Mouse (Mus musculus) ES-CJ7 (cell line): ENCODE measurements around the gene Wnt5b.

Experiments
- DNase-seq: peaks from one replicate; pipeline ENCODE4 v3.0.0; 2011; ENCODE audit warnings: low read depth, low spot score

Gene Wnt5b

DNA sequence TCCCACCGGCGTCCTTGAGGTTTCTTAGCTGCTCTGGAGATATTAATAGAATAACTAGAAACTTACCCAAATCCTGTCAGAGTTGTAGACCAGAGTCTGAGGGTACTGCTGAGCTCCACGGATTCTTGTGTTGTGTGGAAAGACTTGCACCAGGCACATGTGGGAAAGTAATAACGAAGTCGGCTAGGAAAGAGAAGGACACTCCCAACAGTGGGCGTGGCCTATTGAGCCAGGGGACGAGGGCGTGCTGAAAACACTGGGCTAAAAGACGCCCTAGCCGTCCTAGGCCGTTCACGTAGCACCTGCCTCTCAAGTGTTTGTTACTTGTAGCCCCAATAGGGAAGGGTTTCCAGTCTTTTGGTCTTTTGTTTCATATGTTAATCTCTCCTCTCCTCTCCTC lies 126.8 kb downstream of the Wnt5b start, which contains the start of gene Adipor2:
Gene Adipor2 (minus strand): TSS at position 351 of the 400 bp plus-strand sequence.
- peak; percentile 98 for DNase-seq

DNA sequence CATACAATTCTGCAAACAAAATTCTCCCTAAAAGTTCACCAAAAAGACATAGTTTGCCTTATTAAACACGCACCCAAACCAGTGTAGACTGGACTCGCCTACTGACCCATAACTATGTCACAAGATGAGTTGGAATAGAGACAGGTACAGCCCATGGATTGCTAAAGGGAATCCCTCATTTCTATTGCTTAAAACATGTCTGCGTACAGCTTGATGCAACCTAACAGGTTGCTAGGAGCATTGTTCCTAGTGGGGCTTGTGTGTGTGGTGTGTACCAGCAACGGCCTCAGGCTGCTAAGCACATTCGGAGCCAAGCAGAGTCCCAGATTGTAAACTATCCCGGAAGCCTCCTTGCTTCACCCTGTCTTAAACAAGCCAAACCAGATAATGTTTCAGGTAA lies 127.5 kb downstream of the Wnt5b start:
- no peak for DNase-seq

DNA sequence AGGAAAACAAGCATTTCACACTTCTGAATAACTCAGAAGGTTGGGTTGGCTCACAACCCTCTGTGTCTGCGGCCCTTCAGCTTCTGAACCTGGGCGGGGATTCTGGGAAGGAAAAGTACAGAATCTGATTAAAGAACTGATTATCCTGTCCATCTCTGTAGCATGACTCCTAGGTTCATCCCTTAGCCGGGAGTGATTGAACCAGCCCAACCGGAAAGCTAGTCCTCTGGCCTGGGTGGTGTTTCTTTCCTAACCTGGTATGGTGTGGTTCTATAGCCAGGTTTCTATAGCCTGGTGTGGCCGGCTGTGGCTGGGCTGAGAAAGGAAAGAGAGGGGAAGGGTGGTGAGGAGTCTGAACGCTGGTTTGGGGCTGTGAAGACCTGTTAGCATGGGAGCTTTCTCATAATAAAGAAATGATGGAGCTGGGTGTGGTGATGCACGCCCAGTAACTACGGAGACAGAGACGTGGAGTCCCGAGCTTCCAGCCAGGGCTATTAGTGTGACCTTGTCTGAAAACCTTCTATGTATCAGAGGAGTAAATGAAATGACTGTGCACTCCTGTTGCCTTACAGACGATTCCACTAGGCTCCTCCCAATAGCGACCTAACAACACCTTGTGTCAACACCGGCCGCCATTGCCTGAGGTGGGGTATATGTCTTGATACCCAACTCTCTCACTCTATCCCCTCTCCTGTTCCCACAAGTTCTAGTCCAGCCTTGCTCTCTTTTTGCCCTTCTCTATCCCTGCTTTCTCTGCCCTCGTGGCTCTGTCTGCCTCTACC lies 129.7 kb downstream of the Wnt5b start:
- peak; percentile 33 for DNase-seq

- DNase-seq, result no peak
Observed at GRCm38 (mm10) chr6:119412588-119412987, 131.6 kb downstream of the Wnt5b start.

GRCm38 (mm10) chr6:119411511-119411910 lies 132.6 kb downstream of the Wnt5b start:
- DNase-seq, result no peak

GRCm38 (mm10) chr6:119409766-119410165 lies 134.4 kb downstream of the Wnt5b start:
- no peak for DNase-seq

DNA sequence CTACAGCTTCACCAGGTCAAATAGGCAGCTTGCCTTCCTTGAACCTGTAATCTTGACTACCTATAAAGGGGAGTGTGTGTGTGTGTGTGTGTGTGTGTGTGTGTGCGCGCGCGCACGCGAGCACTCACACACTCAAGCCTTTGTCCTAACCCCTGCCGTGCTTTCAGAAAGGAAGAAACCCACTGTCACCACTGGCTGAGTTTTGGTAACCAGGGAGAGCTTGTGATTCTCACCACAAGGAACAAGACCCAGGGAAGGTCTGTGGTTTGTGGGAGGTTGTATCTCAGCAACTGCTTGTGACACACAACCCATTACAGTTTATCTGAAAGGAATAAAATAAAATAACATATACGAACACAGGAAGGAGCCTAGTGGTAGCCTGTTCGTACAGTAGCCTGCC lies 135.6 kb downstream of the Wnt5b start:
- DNase-seq, result no peak

GRCm38 (mm10) chr6:119407818-119408217 lies 136.3 kb downstream of the Wnt5b start:
- DNase-seq, result no peak

- DNase-seq, result no peak
Observed at GRCm38 (mm10) chr6:119406528-119406927, 137.6 kb downstream of the Wnt5b start.

DNA sequence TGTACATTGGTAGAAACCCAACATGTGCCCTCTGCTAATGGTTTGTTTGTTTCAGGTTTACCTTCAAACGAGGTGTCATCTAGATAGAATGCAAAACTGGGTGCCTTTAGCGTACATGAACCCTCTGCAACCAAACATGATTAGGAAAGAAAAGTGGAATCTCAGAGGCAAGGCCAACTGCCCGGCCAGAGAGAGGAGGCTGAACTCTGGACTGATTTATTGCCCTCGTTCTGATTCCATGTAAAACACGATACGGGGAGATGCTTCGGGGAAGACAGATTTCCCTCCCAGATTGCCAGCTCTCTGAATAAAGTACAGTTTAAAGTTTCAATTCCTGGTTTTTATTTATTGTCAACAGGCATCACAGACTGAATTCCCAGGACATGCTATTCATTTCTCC lies 138.8 kb downstream of the Wnt5b start:
- DNase-seq, result no peak

DNA sequence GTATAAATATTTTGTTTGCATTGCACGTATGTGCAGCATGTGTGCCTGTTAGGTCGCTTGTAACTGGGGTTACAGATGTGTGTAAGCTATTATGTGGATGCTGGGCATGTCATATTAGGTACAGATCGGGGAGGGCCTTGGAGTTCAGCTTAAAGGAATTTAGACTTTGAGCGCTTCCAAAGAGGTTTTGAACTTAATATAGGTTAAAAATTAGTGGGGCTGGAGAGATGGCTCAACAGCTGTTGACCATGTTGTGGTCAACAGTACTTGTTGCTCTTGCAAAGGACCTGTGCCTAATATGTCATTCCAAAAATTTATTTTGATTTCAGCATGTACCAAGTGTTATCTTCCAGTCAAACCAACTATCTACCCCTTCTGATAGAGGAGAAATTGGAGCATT lies 139.3 kb downstream of the Wnt5b start:
- DNase-seq, result no peak

- no peak for DNase-seq
Observed at GRCm38 (mm10) chr6:119402976-119403375, 141.2 kb downstream of the Wnt5b start.

DNA sequence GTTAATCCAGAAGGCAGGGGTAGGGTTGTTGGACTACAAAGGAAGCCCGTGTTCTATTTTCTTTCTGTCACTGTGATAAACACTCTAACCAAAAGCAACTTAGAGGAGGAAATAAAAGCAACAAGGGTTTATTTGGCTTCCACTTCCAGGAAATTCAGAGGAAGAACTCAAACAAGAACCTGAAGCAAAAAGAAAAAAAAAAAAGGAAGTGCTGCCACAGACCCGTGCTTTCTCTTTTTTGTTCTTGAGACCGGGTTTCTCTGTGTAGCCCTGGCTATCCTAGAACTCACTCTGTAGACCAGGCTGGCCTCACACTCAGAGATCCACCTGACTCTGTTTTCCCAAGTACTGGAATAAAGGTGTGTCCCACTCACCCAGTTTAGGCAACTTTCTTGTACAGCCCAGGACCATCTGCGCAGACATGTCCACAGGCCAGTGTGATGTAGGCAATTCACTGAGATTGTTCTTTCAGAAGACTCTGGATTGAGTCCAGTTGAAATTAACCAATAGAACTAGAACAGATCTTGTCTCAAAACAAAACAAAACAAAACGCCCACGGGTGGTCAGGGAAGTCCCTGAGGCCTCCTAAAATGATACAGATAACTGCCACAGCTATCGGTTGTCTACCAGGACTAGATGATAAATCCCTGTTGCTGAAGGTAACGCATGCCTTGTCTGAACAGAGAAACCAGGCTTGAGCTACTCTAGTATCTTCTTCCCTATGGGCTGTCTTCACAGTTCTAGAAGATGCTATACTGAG lies 142.4 kb downstream of the Wnt5b start:
- no peak for DNase-seq

- no peak for DNase-seq
Observed at GRCm38 (mm10) chr6:119400649-119401048, 143.5 kb downstream of the Wnt5b start.

- no peak for DNase-seq
Observed at GRCm38 (mm10) chr6:119399371-119399770, 144.8 kb downstream of the Wnt5b start.

- peak; percentile 19 for DNase-seq
Observed at GRCm38 (mm10) chr6:119396309-119396634, 147.9 kb downstream of the Wnt5b start.

GRCm38 (mm10) chr6:119395421-119396308 lies 148.5 kb downstream of the Wnt5b start:
- no peak for DNase-seq

DNA sequence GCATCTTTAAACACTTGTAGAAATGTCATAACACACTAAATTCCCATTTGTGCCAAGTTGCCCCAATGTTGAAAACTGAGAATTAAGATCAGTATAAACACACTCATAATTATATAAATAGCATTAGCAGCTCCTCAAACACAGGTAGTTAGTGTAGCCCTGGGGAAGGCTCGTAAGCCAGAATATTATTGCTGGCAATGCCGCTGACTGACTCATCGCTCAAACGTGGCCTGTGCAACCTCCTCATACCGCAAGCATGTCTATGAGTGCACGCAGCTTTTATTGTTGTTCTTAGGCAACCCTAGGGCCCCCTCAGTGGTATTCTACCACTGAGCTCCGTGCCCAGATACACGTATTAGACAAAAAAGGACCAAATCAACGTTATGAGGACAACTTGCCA lies 151.3 kb downstream of the Wnt5b start:
- DNase-seq, result no peak

- DNase-seq, result no peak
Observed at GRCm38 (mm10) chr6:119390728-119391127, 153.4 kb downstream of the Wnt5b start.

DNA sequence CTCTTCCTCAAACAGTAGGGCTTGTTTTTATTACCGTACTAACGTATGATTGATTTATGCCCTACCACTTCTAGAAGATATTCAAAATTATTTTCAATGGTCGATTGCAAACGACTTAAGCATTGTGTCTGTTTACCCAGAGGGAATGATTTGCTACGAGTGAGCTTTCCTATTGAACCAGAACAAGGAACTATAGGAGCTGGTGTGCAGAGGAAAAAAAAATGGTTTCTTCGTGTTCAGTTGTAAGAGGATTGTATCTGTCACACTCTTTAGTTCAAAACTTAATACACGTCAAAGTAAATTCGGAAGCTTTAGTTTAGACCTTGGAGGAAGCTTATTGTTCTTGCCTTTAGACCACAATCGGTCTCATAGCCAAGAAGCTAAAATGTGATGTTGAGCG lies 155.1 kb downstream of the Wnt5b start:
- no peak for DNase-seq

- DNase-seq, result peak; percentile 97
Observed at GRCm38 (mm10) chr6:119388650-119389012, 155.5 kb downstream of the Wnt5b start.
